Mouse (Mus musculus) testis, postnatal 14 days (tissue): ENCODE results near the gene Lcn9.
"Not testable (repeated sequence)": the region's sequence is repeated elsewhere in the genome, so short reads cannot be mapped to it uniquely, and the experiment has no call there.

Experiments used
- DNase-seq: peaks from one replicate; pipeline ENCODE4 v3.0.0; 2021; ENCODE audit warnings: low spot score

Lcn9 gene

GRCm38 (mm10) chr2:25822806-25823205, at the start of gene Lcn9:
Gene Lcn9, plus strand, starts transcription at chr2:25823153.
- no peak for DNase-seq

GRCm38 (mm10) chr2:25773507-25773906, 49.4 kb upstream of the Lcn9 start:
- no peak for DNase-seq

- no peak for DNase-seq
Measured at GRCm38 (mm10) chr2:25774640-25775039, 48.3 kb upstream of the Lcn9 start.

GRCm38 (mm10) chr2:25775991-25776390, 47.0 kb upstream of the Lcn9 start:
- DNase-seq, result no peak

GRCm38 (mm10) chr2:25776717-25777116, 46.2 kb upstream of the Lcn9 start, which contains the start of gene Lcn11:
Gene Lcn11, plus strand, starts transcription at chr2:25777017.
- no peak for DNase-seq

- DNase-seq, result peak; percentile 57
Measured at GRCm38 (mm10) chr2:25779076-25779475, 43.9 kb upstream of the Lcn9 start.

- DNase-seq, result no peak
Measured at GRCm38 (mm10) chr2:25780921-25781320, 42.0 kb upstream of the Lcn9 start.

- no peak for DNase-seq
Measured at GRCm38 (mm10) chr2:25781957-25782356, 41.0 kb upstream of the Lcn9 start, which contains the start of gene Gm13539. Gene Gm13539, plus strand, starts transcription at chr2:25782257.

GRCm38 (mm10) chr2:25785573-25786322, 37.2 kb upstream of the Lcn9 start:
- no peak for DNase-seq

- no peak for DNase-seq
Measured at GRCm38 (mm10) chr2:25789092-25789491, 33.9 kb upstream of the Lcn9 start.

GRCm38 (mm10) chr2:25797635-25798034, 25.3 kb upstream of the Lcn9 start:
- no peak for DNase-seq

- DNase-seq, result no peak
Measured at GRCm38 (mm10) chr2:25798065-25798464, 24.9 kb upstream of the Lcn9 start.

GRCm38 (mm10) chr2:25811711-25812110, 11.2 kb upstream of the Lcn9 start:
- no peak for DNase-seq

- no peak for DNase-seq
Measured at GRCm38 (mm10) chr2:25813364-25813763, 9.6 kb upstream of the Lcn9 start.

- not testable (repeated sequence) for DNase-seq
Measured at GRCm38 (mm10) chr2:25815748-25816147, 7.2 kb upstream of the Lcn9 start, which contains the start of gene Glt6d1. Gene Glt6d1, minus strand, starts transcription at chr2:25815848.

GRCm38 (mm10) chr2:25824751-25825150, 1.8 kb downstream of the Lcn9 start:
- no peak for DNase-seq

- DNase-seq, result no peak
Measured at GRCm38 (mm10) chr2:25828344-25828947, 5.5 kb downstream of the Lcn9 start.

GRCm38 (mm10) chr2:25830786-25831185, 7.8 kb downstream of the Lcn9 start:
- no peak for DNase-seq

GRCm38 (mm10) chr2:25836291-25836690, 13.3 kb downstream of the Lcn9 start:
- DNase-seq, result peak; percentile 67

GRCm38 (mm10) chr2:25842161-25842560, 19.2 kb downstream of the Lcn9 start:
- DNase-seq, result no peak

GRCm38 (mm10) chr2:25842758-25843157, 19.8 kb downstream of the Lcn9 start:
- DNase-seq, result no peak

- DNase-seq, result no peak
Measured at GRCm38 (mm10) chr2:25844097-25844496, 21.1 kb downstream of the Lcn9 start.

- DNase-seq, result peak; percentile 73
Measured at GRCm38 (mm10) chr2:25846516-25846915, 23.6 kb downstream of the Lcn9 start.
